Mouse (Mus musculus) hindbrain, postnatal 0 days (tissue): Measurements from ENCODE around the gene Fhad1. TPM values are rescaled to one million over a fixed set of nuclear protein-coding genes. Genes with fewer than 3 reads are reported as not detected.
A peak's percentile ranks its signal among the peaks of the same experiment; 100 is the strongest.

Experiments
- ATAC-seq: fragments of 200-750 bp; cut with Nextera tagmentation; 2 replicates; pipeline ENCODE4 v1.8.0; 2017; ENCODE audit warnings: mild to moderate bottlenecking, moderate TSS enrichment, moderate library complexity
- DNase-seq: peaks from one replicate; pipeline ENCODE4 v3.0.0-alpha.2; 2015; ENCODE audit warnings: low spot score
- H3K27ac ChIP-seq: fragments of 300-500 bp; sonication (generic); 2 replicates; pipeline ENCODE4 v1.5.1; 2014; ENCODE audit warnings: mild to moderate bottlenecking
- H3K27me3 ChIP-seq: fragments of 300-500 bp; sonication (generic); 2 replicates; pipeline ENCODE4 v1.6.1; 2014; ENCODE audit warnings: low read length, mixed read lengths; ENCODE audit not compliant: insufficient read depth
- H3K36me3 ChIP-seq: fragments of 300-500 bp; sonication (generic); 2 replicates; pipeline ENCODE4 v1.6.1; 2014; ENCODE audit warnings: low read length, mixed read lengths; ENCODE audit not compliant: insufficient read depth
- H3K4me1 ChIP-seq: fragments of 300-500 bp; sonication (generic); 2 replicates; pipeline ENCODE4 v1.6.1; 2014; ENCODE audit warnings: antibody characterized with exemption, low read length, mixed read lengths; ENCODE audit not compliant: insufficient read depth
- H3K4me2 ChIP-seq: fragments of 300-500 bp; sonication (generic); 2 replicates; pipeline ENCODE4 v1.6.1; 2014; ENCODE audit warnings: low read depth, mild to moderate bottlenecking, low read length, moderate library complexity, mixed read lengths
- H3K4me3 ChIP-seq: fragments of 300-500 bp; sonication (generic); 2 replicates; pipeline ENCODE4 v1.5.1; 2014; ENCODE audit warnings: low read length
- H3K9ac ChIP-seq: fragments of 300-500 bp; sonication (generic); replicated peaks from 2 replicates; pipeline ENCODE4 v1.6.1; 2014; ENCODE audit warnings: mild to moderate bottlenecking, low read length, moderate library complexity, mixed read lengths
- H3K9me3 ChIP-seq: fragments of 300-500 bp; sonication (generic); 2 replicates; pipeline ENCODE4 v1.6.1; 2016; ENCODE audit warnings: low read length, mixed read lengths
- CTCF ChIP-seq: IDR thresholded peaks from 2 replicates; pipeline ENCODE4 v1.5.1; 2016; ENCODE audit warnings: antibody characterized with exemption, control low read depth, low read depth
- WGBS: fragments of 180-500 bp; shearing (Covaris S2); extraction: QIAGEN DNeasy Blood & Tissue Kit; methylation state at CpG from one replicate; pipeline ENCODE4 v1.1.7; 2014; 5-methylcytosine and 5-hydroxymethylcytosine counted together
- polyA plus RNA-seq: library from polyadenylated mRNA; unstranded; fragments of >200 nt; fragmentation: Nextera tagmentation; extraction: Ambion mirVana; gene quantifications from 2 replicates; pipeline ENCODE4 v1.2.1, GENCODE M21; 2015
- total RNA-seq: library from RNA; depleted of rRNA; stranded (reverse); fragments of >200 nt; gene quantifications from 2 replicates; pipeline ENCODE4 v1.2.3, GENCODE M21; 2014

Fhad1 gene
- total and polyA plus RNA-seq, 2 experiments from 2014 or later, result 2.0 to 5.8 TPM

- DNase-seq (no peak), ATAC-seq (peak; percentile 44; the same call in 1 of the 2 replicates)
- no peaks in the 10 kb centered on the region for H3K4me1 ChIP-seq
- H3K9me3 ChIP-seq, result no peaks in the 10 kb centered on the region
- TF ChIP-seq CTCF, result no peak
- no peak overlapping the region for H3K9ac ChIP-seq
- H3K4me3 ChIP-seq, result no peak overlapping the region
- no peaks in the 10 kb centered on the region for H3K27me3 ChIP-seq
- WGBS, result 65% methylated on average over 12 of the region's 12 CpGs
- H3K27ac ChIP-seq, result no peak overlapping the region
- no peaks in the 10 kb centered on the region for H3K36me3 ChIP-seq
- no peak overlapping the region for H3K4me2 ChIP-seq
These were observed 29.6 kb upstream of the Fhad1 start for GRCm38 (mm10) chr4:142044452-142044851.

- no peak overlapping the region for H3K27ac ChIP-seq
- H3K9me3 ChIP-seq, result no peaks in the 10 kb centered on the region
- no peak for TF ChIP-seq CTCF
- ATAC-seq (no peak), DNase-seq (no peak)
- H3K4me1 ChIP-seq, result no peaks in the 10 kb centered on the region
- no peaks in the 10 kb centered on the region for H3K27me3 ChIP-seq
- no peak overlapping the region for H3K4me2 ChIP-seq
- WGBS, result 83% methylated on average over 9 of the region's 9 CpGs
- no peak overlapping the region for H3K4me3 ChIP-seq
- no peaks in the 10 kb centered on the region for H3K36me3 ChIP-seq
- no peak overlapping the region for H3K9ac ChIP-seq
These were observed 24.9 kb upstream of the Fhad1 start for GRCm38 (mm10) chr4:142039662-142040353.

- no peak overlapping the region for H3K4me3 ChIP-seq
- 62% methylated on average over 4 of the region's 4 CpGs for WGBS
These were observed 23.0 kb upstream of the Fhad1 start for GRCm38 (mm10) chr4:142037897-142038296.

GRCm38 (mm10) chr4:142028533-142028932, 13.7 kb upstream of the Fhad1 start:
- H3K9me3 ChIP-seq, result no peaks in the 10 kb centered on the region
- no peak overlapping the region for H3K4me3 ChIP-seq
- WGBS, result 86% methylated on average over 13 of the region's 13 CpGs
- no peak for TF ChIP-seq CTCF
- no peak for ATAC-seq
- H3K27me3 ChIP-seq, result no peaks in the 10 kb centered on the region
- H3K4me1 ChIP-seq, result no peaks in the 10 kb centered on the region
- no peak overlapping the region for H3K4me2 ChIP-seq
- H3K36me3 ChIP-seq, result no peaks in the 10 kb centered on the region
- DNase-seq, result no peak
- H3K9ac ChIP-seq, result no peak overlapping the region
- no peak overlapping the region for H3K27ac ChIP-seq

More at GRCm38 (mm10) chr4:142037897-142038296, 23.0 kb upstream of the Fhad1 start:
- Histone ChIP-seq H3K4me1 (no peaks in the 10 kb centered on the region), H3K4me2 (no peak overlapping the region), H3K27ac (no peak overlapping the region), H3K27me3 (no peaks in the 10 kb centered on the region), H3K9me3 (no peaks in the 10 kb centered on the region), H3K9ac (no peak overlapping the region), H3K36me3 (no peaks in the 10 kb centered on the region)
- TF ChIP-seq CTCF, result no peak
- ATAC-seq (no peak), DNase-seq (no peak)

- Histone ChIP-seq H3K27me3 (no peaks in the 10 kb centered on the region), H3K4me2 (no peak overlapping the region), H3K4me1 (no peaks in the 10 kb centered on the region), H3K9ac (no peak overlapping the region), H3K9me3 (no peaks in the 10 kb centered on the region), H3K4me3 (no peak overlapping the region), H3K27ac (no peak overlapping the region), H3K36me3 (no peaks in the 10 kb centered on the region)
- 87% methylated on average over 2 of the region's 2 CpGs for WGBS
- ATAC-seq, result no peak
- TF ChIP-seq CTCF, result no peak
- no peak for DNase-seq
These were observed 12.1 kb upstream of the Fhad1 start for GRCm38 (mm10) chr4:142026965-142027364.

- WGBS, result 97% methylated on average over 2 of the region's 2 CpGs
These were observed 9.7 kb upstream of the Fhad1 start for GRCm38 (mm10) chr4:142024536-142024935.

GRCm38 (mm10) chr4:142023166-142023565, 8.3 kb upstream of the Fhad1 start:
- Histone ChIP-seq H3K4me1 (no peaks in the 10 kb centered on the region), H3K27ac (no peak overlapping the region), H3K27me3 (no peaks in the 10 kb centered on the region), H3K9ac (no peak overlapping the region), H3K4me2 (no peak overlapping the region), H3K4me3 (no peak overlapping the region), H3K36me3 (no peaks in the 10 kb centered on the region), H3K9me3 (no peaks in the 10 kb centered on the region)
- DNase-seq (no peak), ATAC-seq (no peak)
- no peak for TF ChIP-seq CTCF
- WGBS, result 75% methylated on average over 4 of the region's 4 CpGs

More at GRCm38 (mm10) chr4:142024536-142024935, 9.7 kb upstream of the Fhad1 start:
- Histone ChIP-seq H3K4me1 (no peaks in the 10 kb centered on the region), H3K9me3 (no peaks in the 10 kb centered on the region), H3K27ac (no peak overlapping the region), H3K4me2 (no peak overlapping the region), H3K4me3 (no peak overlapping the region), H3K9ac (no peak overlapping the region), H3K36me3 (no peaks in the 10 kb centered on the region), H3K27me3 (no peaks in the 10 kb centered on the region)
- no peak for ATAC-seq
- no peak for DNase-seq
- TF ChIP-seq CTCF, result no peak
